Mouse (Mus musculus) induced T-regulatory cell, adult 2 months (primary cell): Measurements from ENCODE around the gene Psg16.
"Not testable (repeated sequence)": the region's sequence is repeated elsewhere in the genome, so short reads cannot be mapped to it uniquely, and the experiment has no call there.

ENCODE experiments used
- DNase-seq: peaks from one replicate; pipeline ENCODE4 v3.0.0-alpha.2; 2012; ENCODE audit warnings: low read depth

Gene Psg16

GRCm38 (mm10) chr7:17055287-17055946, 18.4 kb upstream of the Psg16 start:
- no peak for DNase-seq

GRCm38 (mm10) chr7:17056081-17056581, 17.7 kb upstream of the Psg16 start:
- DNase-seq: peak; percentile 75

- DNase-seq: peak; percentile 28
Observed at GRCm38 (mm10) chr7:17056601-17057523, 17.0 kb upstream of the Psg16 start.

DNA sequence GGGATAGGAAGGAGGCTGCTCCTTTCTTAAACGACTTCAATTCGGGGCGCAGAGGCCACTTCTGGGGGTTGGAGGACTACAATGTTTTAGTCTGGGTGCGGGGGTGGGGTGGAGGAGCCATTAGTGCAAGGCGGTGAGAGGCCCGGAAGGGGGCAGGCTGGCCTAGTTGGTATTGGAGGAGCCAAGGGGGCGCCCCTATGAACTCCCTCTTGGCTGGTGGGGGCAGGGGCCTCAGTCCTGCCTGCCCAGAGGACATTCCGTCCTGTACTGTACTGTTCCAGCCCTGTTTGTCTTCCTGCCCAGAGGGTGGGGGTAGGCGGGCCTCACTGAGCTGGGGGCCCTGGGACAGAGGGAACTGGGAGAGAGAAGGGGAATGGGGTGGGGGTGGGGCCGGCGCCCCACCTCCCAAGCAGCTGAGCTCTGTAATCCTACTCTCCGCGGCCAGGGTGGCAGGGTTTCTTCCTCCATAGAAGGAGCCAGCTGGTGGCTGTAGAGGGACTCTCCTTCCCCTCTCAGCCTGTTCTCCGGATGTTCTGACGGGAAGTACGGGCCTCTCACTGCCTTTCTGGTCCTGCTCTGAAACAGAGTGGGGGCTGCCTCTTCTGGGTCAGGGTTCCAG, 15.7 kb upstream of the Psg16 start:
- DNase-seq: peak; percentile 61

GRCm38 (mm10) chr7:17058816-17059462, 14.9 kb upstream of the Psg16 start:
- peak; percentile 31 for DNase-seq

DNA sequence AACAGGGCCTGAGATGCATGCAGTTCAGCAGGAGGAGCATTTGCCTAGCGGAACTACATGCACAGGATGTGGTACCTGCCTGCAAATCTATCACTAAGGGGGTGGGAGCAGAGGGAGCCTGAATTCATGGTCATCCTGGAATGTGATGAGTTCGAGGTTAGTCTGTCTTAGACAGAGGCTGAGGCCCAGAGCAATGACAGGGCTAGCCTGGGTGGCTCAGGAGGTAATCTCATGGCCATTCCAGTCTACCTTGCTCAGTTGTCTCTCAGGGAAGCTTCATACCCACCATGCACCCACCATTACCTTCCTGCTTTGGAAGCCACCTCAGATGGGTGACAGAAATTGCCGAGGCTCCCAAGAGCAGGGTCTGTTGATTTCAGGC, 14.4 kb upstream of the Psg16 start:
- no peak for DNase-seq

DNA sequence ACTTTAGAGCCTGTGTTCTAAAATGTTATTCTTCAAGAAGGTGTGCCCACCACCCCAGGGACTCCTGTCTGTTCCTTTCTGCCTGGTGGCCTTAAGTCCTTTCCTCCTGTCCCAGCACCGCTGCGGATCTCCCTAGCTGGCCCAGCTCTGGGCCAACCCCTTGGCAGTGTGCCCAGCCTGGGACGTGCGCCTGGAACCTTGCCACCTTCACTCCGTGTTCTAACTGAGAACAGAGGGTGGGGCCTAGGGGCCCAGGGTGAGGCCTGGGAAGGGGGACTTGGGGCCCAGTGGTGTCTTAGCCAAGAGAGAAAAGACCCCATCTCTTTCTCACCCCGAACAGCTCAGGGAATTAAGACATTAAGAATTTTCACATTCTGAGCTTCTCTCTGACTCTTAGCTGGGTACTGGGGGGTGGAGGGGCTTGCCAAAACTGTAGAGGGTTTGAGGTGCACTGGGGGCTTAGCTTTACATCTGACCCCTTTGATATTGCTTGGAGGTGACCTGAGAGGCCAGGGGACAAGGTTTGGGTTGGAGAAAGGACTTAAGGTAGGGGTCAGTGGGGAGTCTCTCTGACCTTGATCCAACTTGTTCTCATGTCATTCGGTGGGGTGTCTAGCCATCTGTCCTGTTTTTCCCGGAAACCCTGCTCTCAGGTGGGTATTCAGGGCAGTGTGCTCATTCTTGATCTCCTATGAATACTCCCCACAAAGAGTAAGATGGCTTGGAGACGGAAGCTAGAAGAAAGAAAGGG, 13.6 kb upstream of the Psg16 start:
- DNase-seq: no peak

DNA sequence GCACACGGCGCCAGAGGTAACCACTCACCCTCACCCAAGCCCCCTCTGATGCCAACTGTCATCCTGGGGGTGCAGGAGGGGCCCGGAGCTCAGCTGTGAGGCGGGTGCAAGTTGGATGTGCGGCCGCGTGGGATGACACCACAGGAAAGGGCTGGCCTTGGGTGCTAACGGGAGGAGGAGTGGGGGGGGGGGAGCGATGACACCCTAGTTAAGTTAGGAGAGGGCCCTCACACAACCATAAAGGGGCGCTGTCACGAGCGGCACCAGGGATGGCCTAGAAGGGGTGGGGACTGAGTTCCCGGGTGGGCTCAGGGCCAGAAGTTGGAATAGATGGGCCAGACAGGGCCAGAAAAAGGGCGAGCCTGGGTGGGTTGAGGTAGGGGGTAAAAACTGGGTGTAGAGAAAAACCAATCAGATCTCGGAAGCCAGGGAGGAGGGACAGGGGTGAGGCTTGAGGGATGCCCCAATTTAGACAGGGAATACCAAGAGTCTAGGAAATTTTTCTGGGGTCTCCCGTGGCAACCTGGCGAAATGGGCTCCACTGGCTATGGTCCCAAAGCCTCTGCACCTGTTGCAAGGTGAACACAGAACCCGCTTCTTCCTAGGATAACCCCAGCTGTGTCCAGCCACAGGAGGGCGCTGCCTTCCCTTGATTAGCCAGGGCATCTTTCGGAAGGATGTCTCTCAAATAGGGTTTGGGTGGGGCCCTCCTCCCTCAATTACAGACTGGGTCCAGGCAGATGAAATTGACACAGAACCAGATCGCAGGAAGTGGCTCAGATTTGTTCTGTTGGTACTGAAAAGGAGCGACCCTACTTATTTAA, 12.8 kb upstream of the Psg16 start:
- no peak for DNase-seq

DNA sequence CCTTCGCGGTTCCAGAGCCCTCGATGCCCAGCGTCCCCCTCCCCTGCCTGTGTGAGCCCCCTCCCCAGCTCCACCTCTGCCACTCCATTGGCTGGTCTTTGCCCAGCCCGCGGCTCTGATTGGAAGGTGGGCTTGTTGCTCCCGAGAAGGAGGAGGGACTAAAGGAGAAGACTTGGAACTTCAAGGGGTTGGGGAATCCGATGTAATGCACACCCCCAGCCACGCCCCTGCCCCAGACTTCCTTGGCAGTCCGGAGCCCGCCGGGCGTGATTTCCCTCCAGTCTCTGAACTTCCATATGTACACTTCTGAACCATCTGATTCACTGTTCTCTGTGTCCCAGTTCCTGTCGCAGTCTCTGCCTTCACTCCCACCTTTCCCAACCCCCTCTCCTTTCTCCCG, 11.5 kb upstream of the Psg16 start, which contains the start of gene Hif3a:
Gene Hif3a (minus strand): TSS at position 39 of the 400 bp plus-strand sequence.
- no peak for DNase-seq

GRCm38 (mm10) chr7:17062845-17063244, 11.0 kb upstream of the Psg16 start:
- DNase-seq: no peak

- no peak for DNase-seq
Observed at GRCm38 (mm10) chr7:17065620-17066019, 8.2 kb upstream of the Psg16 start.

- peak; percentile 83 for DNase-seq
Observed at GRCm38 (mm10) chr7:17066412-17066811, 7.4 kb upstream of the Psg16 start.

- no peak for DNase-seq
Observed at GRCm38 (mm10) chr7:17067000-17067399, 6.8 kb upstream of the Psg16 start.

DNA sequence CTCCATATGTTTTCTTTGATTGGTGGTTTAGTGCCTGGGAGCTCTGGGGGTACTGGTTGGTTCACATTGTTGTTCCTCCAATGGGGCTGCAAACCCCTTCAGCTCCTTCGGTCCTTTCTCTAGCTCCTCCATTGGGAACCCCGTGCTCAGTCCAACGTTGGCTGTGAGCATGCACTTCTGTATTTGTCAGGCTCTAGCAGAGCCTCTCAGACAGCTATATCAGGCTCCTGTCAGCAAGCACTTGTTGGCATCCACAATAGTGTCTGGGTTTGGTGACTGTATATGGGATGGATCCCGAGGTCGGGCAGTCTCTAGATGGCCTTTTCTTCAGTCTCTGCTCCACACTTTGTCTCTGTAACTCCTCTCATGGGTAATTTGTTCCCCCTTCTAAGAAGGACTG, 6.2 kb upstream of the Psg16 start:
- DNase-seq: not testable (repeated sequence)

- DNase-seq: no peak
Observed at GRCm38 (mm10) chr7:17073513-17073903, 332 bp upstream of the Psg16 start.

DNA sequence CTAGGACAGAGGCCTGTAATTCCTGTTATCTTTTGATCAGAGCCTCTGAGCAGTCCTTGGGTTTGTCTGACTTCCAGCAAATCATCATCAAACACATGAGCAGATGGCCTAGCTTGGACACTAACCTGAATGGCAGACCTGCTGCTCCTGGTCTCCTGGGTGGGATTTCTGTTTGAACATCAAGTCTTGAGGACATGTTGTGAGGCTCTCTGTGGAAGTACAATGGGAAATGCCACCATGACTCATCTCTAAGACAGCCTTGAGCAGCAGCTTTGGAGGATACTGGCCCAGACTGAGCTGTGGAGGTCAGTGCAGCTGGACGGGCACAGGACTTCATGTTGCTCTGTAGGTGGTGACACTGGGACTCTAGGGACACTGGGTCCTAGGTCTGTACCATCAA, 2.7 kb downstream of the Psg16 start:
- no peak for DNase-seq

DNA sequence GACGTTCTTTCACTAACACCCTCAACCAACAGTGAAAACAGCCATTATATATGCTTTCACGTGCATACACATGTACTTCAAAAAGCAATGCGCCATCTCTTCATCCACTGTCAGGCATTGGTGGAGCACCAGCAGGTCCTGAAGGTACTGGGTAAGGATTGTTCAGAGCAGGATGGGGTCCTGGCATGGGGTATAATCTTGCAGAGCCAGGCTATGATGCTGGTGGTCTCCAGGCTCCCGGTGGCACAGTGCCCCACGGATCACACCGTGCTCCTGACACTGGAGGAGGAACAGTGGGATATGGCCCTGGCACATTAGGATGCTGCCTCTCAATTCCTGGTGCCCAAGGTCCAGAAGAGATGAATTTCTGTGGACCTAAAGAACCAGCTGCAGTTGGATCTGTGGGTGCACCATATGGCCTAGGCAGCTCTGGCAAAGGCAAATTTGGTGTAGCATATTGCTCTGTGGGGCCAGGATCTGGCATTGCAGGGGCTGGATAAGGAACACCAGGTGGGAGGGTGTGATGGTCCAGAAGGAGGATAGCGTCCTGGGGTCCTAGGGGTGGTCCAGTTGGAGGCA, 4.3 kb downstream of the Psg16 start:
- DNase-seq: no peak

DNA sequence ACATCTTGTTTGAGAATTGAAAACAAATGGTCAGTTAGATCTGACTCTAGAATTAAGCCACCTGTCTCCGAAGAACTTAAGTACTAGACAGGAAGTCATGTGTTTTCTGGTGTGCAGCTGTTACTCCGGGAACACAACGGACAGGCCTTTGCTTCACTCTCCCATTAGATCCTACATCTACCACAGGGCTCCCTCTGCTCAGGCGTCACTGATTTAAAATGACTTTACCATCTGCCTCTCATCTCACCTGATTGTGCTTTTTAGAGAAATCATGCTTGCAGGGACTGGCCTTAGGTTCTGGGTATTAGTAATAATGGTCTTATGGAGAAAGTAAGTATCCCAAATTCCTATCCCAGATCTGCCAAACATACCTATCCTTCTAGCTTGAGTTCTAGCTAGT, 8.9 kb downstream of the Psg16 start:
- no peak for DNase-seq

GRCm38 (mm10) chr7:17087731-17088130, 13.9 kb downstream of the Psg16 start:
- DNase-seq: no peak

DNA sequence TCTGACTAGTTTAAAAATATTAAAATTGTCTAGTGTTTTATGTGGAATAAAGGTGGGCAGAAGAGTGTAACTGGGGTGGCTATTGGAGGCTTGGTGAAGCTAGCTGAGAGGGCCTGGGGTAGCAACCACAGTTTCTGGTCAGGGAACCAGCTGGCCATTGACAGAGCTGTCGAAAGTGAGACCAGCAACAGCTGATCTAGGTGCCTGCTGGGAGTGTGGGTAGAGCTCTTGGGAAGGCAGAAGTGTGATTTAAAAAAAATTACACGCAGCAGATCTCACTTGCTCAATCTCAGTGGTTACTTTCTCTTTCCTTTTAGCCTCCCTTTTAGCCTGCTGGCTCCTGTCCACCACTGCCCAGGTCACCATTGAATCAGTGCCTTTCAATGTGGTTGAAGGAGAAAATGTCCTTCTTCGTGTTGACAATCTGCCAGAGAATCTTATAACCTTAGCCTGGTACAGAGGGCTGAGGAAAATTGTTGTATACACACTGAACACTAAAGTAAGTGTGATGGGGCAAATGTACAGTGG, 16.3 kb downstream of the Psg16 start:
- no peak for DNase-seq
